Mouse (Mus musculus) 3134 (cell line): ENCODE data around the gene Olfr365.

Experiments
- DNase-seq: peaks from one replicate; pipeline ENCODE4 v3.0.0-alpha.2; 2011; ENCODE audit warnings: low spot score; ENCODE audit not compliant: insufficient read length; ENCODE audit errors: extremely low read depth

Olfr365 gene

GRCm38 (mm10) chr2:37187898-37188297 is at the start of gene Olfr365:
Gene Olfr365 (plus strand): TSS chr2:37188198.
- DNase-seq, result no peak

GRCm38 (mm10) chr2:37139022-37139421 is 49.0 kb upstream of the Olfr365 start, which contains the start of gene Olfr364-ps1:
Gene Olfr364-ps1 (plus strand): TSS chr2:37139322.
- DNase-seq, result no peak

GRCm38 (mm10) chr2:37211274-37211673 is 23.3 kb downstream of the Olfr365 start, which contains the start of gene Olfr366:
Gene Olfr366 (plus strand): TSS chr2:37211574.
- no peak for DNase-seq
